Mouse (Mus musculus): Measurements from ENCODE around the gene Ttpal.
A peak's percentile ranks its signal among the peaks of the same experiment; 100 is the strongest.
"Not testable (repeated sequence)": the region's sequence is repeated elsewhere in the genome, so short reads cannot be mapped to it uniquely, and the experiment has no call there.

The Ttpal gene

GRCm38 (mm10) chr2:163631715-163632114, 29.6 kb downstream of the Ttpal start:
- DNase-seq = no peak

- DNase-seq = no peak
Measured at GRCm38 (mm10) chr2:163634211-163634610, 32.1 kb downstream of the Ttpal start.

DNA sequence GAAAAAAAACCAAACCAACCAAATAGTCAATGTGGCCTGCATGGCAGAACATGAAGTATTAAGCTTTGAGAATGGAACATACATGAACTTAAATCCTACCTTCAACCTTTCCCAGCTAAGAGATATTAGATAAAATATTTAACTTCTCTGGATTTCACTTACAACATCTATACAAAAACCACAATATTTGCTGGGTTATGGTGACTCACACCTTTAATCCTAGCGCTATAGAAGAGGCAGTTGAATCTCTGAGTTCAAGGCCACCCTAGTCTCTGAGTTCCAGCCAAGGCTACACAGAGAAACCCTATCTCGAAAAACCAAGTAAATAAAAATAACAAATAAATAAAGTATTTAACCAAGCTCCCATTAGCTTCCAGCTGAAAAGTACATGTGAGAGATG, 33.9 kb downstream of the Ttpal start:
- no peak for DNase-seq

GRCm38 (mm10) chr2:163637655-163638266, 35.6 kb downstream of the Ttpal start:
- DNase-seq = no peak

- no peak for DNase-seq
Measured at GRCm38 (mm10) chr2:163640493-163640892, 38.4 kb downstream of the Ttpal start.

- DNase-seq = no peak
Measured at GRCm38 (mm10) chr2:163641681-163642080, 39.6 kb downstream of the Ttpal start.

- peak; percentile 79 to 88 for DNase-seq
Measured at GRCm38 (mm10) chr2:163642685-163643575, 40.8 kb downstream of the Ttpal start.

DNA sequence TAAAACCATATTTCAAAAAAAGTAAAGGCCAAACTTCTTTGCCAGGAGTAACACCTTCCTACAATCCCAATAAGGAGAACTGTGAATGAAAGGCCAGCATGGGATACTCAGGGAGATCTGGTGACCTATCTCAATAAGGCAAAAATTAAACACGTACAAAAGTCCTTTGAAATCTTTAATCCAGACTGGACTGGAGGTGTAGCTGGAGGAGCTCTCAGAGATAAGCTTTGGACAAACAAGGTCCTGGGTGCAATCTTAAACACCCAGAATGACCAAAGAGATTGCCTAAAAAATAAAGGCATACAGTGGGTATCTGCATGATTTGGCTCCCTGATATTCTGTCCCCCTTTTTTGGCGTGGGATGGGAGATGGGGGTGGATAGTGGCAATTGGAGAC, 41.5 kb downstream of the Ttpal start:
- DNase-seq = no peak

GRCm38 (mm10) chr2:163644047-163644446, 41.9 kb downstream of the Ttpal start:
- no peak for DNase-seq

DNA sequence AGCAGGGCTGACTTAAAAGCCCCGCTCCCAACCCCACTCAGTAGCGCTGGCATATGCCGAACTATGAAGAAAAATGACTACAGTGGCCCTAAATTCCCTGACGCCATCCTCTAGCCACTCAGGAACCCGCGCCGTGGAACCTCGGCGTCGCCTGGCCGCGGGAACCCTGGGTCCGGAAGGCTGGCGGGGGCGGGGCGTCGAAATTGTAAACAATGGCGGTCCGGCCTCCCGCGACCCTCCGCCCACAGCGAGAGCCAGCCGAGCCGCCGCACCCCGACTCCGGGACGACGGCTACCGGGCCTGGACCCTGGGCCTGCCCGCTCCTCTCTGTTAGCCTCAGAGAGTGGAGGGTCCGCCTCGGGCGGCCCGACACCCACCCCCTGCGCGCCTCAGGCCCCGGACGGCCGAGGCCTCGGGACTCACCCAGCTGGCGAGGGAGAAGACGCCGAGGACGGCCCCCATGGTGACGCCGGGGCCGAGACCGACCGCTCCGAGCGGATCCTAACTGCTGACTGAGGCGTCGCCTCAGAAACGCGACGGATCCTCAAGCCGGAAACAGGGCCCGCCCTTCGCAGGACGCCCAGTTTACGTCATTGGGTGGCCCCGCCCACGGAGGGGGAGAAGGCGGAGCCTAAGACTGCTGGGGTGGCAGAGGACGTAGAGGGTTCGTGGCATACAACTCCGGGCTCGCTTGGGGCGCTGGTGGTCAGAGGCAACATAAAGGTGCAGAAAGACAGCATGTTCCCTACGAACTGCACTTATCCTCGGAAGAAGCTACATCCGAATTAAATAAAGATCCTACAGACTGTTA, 42.7 kb downstream of the Ttpal start, which contains the start of gene Serinc3:
Serinc3 (minus strand) TSS at position 557 of the 811 bp plus-strand sequence.
- peak; percentile 98 to 99 for DNase-seq

GRCm38 (mm10) chr2:163645700-163646460, 43.8 kb downstream of the Ttpal start:
- DNase-seq = no peak

- DNase-seq = no peak
Measured at GRCm38 (mm10) chr2:163646461-163647080, 44.5 kb downstream of the Ttpal start.

DNA sequence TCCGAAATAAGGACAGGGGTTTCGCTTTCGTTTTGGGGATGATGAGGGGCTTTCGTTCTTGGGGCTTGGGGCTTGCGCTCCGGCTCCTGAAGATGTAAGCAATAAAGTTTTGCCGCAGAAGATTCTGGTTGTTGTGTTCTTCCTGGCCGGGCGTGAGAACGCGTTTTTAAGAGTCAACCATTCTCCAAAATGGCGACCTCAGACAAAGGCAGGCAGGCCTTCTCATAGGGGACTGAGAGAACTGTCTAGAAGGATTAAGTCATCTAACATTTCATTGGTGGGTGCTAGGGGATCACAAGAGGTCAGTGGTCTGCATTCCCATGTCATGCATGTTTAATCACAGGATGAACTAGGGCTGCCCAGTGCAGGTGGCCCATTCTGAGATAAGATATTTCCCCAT, 53.6 kb downstream of the Ttpal start:
- DNase-seq = not testable (repeated sequence)

- no peak for DNase-seq
Measured at GRCm38 (mm10) chr2:163657486-163657885, 55.4 kb downstream of the Ttpal start.

- DNase-seq = peak; percentile 79 to 94
Measured at GRCm38 (mm10) chr2:163657975-163658886, 56.1 kb downstream of the Ttpal start, which contains the start of gene Pkig. Pkig (plus strand) TSS chr2:163658386.

DNA sequence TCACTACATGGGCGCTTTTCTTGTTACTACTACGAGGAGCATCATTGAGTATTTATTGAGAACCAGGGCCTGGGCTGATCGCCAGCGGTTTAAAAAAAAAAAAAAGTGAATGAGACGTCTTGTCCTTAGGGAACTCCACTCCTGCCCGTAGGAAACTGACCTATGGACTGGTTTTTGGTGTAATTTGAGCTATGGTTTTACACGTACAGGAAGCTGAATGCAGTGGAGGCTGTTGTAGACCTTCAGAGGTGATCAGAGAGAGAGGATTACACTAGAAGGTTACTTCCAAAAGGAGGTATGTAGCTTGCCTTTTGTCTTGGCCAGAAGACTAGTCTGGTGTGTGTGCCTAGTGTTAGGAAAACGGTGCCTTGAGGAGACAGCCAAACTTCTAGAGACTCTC, 56.8 kb downstream of the Ttpal start:
- DNase-seq = peak; percentile 59 to 64

DNA sequence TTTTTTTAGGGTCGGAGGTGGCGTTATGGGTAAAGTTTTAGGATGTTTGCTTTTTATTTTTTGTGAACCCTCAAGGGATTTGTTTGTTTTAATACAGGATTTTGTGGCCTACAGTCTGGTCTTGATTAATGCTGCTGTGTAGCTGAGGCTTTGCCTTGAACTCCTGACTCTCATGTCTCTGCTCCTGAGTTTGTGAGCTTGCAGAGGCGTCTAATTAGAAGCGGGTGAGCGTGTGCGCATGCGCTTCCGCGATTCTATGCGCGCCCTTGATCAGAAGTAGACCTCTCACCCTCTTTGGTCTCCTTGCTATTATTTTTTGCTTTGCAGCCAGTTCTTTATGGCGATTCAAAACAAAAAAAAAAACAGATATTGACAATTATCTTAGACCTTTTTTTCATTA, 57.3 kb downstream of the Ttpal start:
- DNase-seq = no peak

DNA sequence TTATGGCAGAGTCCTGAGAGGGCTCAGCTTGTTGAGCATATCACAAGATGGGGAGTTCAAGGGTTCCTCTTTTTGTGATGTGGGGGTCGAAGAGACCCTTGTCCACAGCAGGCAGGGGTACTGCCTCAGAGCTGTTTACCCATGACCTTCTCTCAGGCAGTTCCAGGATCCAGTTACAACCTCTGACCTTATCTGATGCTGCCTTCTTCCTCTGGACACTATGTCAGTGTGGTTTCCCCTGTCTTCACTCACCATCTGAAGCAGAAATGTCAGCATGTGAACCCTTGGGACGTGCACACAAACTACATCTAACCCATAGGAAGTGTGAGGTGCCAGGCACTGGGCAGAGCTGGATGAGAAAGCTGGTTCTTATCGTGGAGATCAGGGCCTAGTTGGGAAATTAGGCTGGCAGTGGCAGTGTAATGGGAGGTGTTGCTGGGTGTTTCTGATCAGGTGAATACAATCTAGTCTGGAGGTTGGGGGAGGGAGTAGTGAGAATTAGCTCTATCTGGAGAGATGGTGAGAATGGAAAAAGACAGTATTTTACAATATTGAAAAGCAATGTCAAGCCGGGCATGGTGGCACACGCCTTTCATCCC, 58.1 kb downstream of the Ttpal start:
- no peak for DNase-seq

DNA sequence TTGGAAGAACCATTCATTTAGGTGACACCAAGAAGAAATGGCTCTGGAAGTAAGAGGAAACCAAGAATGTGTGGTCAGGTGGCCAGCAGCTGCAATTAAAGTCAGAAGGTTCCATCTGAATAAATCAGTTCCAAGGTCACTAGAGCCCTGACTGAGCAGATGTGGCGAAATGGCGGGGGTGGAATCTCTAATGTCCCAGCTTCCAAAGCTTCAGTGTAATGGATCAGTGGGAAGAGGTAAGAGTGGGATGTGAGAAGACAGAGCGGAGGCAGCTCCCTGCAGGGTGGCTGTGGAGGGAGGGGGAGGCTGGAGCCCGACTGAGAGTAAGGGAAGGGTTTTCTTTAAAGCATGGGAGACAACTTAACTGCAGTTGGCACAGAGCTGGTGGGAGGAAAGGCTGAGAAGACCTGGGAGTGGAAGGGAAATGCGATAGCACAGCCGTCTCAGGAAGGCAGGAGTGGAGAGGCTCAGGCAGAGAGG, 59.3 kb downstream of the Ttpal start:
- peak; percentile 42 to 53 for DNase-seq

DNA sequence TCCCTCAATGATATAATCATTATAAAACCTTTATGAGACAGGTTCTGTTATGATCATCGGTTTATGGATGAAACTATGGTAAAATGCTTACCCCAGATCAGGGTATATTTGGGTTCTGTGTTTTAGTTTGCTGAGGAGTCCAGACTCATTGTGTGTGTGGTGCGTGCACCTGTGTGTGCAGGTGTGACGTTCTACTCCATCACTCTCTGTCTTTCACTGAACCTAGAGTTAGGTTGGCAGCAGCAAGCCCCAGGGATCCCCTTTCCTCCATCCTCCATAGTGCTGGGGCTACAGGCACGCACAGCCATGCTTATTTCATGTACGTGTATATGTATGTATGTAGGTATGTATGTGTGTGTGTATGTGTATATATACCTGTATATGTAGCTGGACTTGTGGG, 60.0 kb downstream of the Ttpal start:
- DNase-seq = no peak
